Mouse (Mus musculus) liver, adult 2 months (tissue): ENCODE measurements around the gene Mrs2. TPM values are rescaled to one million over a fixed set of nuclear protein-coding genes. Genes with fewer than 3 reads are reported as not detected.
A peak's percentile ranks its signal among the peaks of the same experiment; 100 is the strongest.

Source experiments
- DNase-seq: peaks from one replicate; pipeline ENCODE4 v3.0.0-alpha.2; 2011; ENCODE audit warnings: low read depth, low spot score; ENCODE audit errors: extremely low read depth
- H3K27ac ChIP-seq: fragments of 200-500 bp; replicated peaks from 2 replicates; pipeline ENCODE4 v1.5.1; 2012; ENCODE audit warnings: low read depth, mild to moderate bottlenecking, control low read depth, inconsistent platforms, low read length; ENCODE audit not compliant: insufficient read depth
- H3K27me3 ChIP-seq: fragments of 200-500 bp; 2 replicates; pipeline ENCODE4 v1.6.1; 2012; ENCODE audit warnings: mild to moderate bottlenecking, moderate library complexity, low read length, inconsistent platforms; ENCODE audit not compliant: control insufficient read depth, insufficient read depth
- H3K36me3 ChIP-seq: fragments of 200-500 bp; 2 replicates; pipeline ENCODE4 v1.6.1; 2012; ENCODE audit warnings: low read length, inconsistent platforms; ENCODE audit not compliant: control insufficient read depth, insufficient read depth
- H3K4me1 ChIP-seq: fragments of 200-500 bp; 2 replicates; pipeline ENCODE4 v1.6.1; 2011; ENCODE audit warnings: low read length; ENCODE audit not compliant: control insufficient read depth, insufficient read depth
- H3K4me3 ChIP-seq: fragments of 200-500 bp; 2 replicates; pipeline ENCODE4 v1.5.1; 2011; ENCODE audit warnings: low read depth, mild to moderate bottlenecking, control low read depth, low read length, moderate library complexity; ENCODE audit not compliant: insufficient read depth
- H3K79me2 ChIP-seq: fragments of 200-500 bp; 2 replicates; pipeline ENCODE4 v1.6.1; 2012; ENCODE audit warnings: inconsistent platforms, mild to moderate bottlenecking, low read length, moderate library complexity; ENCODE audit not compliant: control insufficient read depth, insufficient read depth
- H3K9ac ChIP-seq: fragments of 200-500 bp; 2 replicates; pipeline ENCODE4 v1.6.1; 2012; ENCODE audit warnings: low read depth, mild to moderate bottlenecking, control low read depth, inconsistent platforms, low read length
- CTCF ChIP-seq: fragments of 200-500 bp; IDR thresholded peaks from 2 replicates; pipeline ENCODE4 v1.5.1; 2011; ENCODE audit warnings: low read depth, low read length, control low read depth
- POLR2A ChIP-seq: fragments of 200-500 bp; IDR thresholded peaks from 2 replicates; pipeline ENCODE4 v1.6.1; 2011; ENCODE audit warnings: low read length, control low read depth; ENCODE audit not compliant: insufficient read depth; ENCODE audit errors: extremely low read depth
- WGBS: fragments of 180-500 bp; shearing (Covaris S2); methylation state at CpG from one replicate; pipeline ENCODE4 v1.1.7; 2018; 5-methylcytosine and 5-hydroxymethylcytosine counted together
- polyA plus RNA-seq: library from polyadenylated mRNA; depleted of rRNA; stranded (reverse); fragments of >200 nt; gene quantifications from 2 replicates; pipeline ENCODE4 v1.2.3, GENCODE M21; 2012
- total RNA-seq: library from RNA; depleted of rRNA; stranded (reverse); fragments of >200 nt; gene quantifications from 2 replicates; pipeline ENCODE4 v1.2.3, GENCODE M21; 2014

Gene Mrs2
- total and polyA plus RNA-seq, 2 experiments, result 11.3 to 18.3 TPM

DNA sequence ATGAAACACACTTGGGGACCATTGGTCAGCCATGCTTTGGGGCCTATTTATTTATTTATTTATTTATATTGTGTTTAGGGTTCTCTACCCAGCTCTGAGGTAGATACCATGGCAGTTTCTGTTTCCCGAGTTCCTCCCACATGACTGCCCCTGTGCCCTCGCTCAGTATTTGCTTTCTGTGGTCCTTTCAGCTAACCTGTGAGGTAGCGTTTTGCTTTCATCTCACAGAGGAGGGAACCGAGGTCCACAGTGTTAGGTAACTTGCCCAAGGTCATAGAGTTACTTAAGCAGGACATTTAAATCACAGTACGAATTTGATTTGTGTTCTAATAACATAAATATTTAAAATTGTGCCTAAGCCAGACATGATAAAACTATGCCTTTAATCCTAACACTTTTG lies 73.0 kb downstream of the Mrs2 start:
- H3K36me3 ChIP-seq, result peaks cover 14% of the 10 kb centered on the region
- DNase-seq, result peak; percentile 90
- no peaks in the 10 kb centered on the region for H3K27me3 ChIP-seq
- peak overlapping the region; percentile 23 for H3K9ac ChIP-seq
- H3K27ac ChIP-seq, result peak overlapping the region; percentile 77
- whole genome bisulfite sequencing, result 24% methylated on average over 5 of the region's 5 CpGs
- no peak for TF ChIP-seq CTCF
- no peak for TF ChIP-seq POLR2A
- H3K79me2 ChIP-seq, result peaks cover 36% of the 10 kb centered on the region
- H3K4me1 ChIP-seq, result peaks cover 28% of the 10 kb centered on the region
- no peak overlapping the region; the same call in 1 of the 2 replicates for H3K4me3 ChIP-seq

DNA sequence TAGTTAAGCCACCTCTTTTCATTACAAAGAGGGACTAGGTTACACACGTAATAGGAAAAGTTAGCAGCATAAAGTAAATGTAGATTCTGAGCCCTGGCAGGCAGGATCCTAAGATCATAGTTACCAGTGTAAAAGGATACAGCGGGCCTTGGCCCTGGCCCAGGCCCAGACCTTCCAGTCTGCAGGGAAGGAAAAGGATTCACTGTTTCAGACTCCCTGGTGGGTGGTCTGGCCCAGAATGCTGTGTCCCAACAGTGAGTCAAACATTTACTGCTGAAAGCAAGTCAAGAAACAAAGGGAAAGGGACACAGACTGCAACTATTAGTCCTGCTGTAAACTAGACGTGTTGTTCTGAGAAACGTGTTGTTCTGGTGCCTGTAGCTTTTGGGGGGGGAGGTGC lies 74.6 kb downstream of the Mrs2 start:
- H3K9ac ChIP-seq, result peak overlapping the region; percentile 56
- peak; percentile 58 for DNase-seq
- H3K27ac ChIP-seq, result peak overlapping the region; percentile 86
- H3K36me3 ChIP-seq, result peaks cover 12% of the 10 kb centered on the region
- WGBS, result 11% methylated on average over 4 of the region's 4 CpGs
- H3K27me3 ChIP-seq, result no peaks in the 10 kb centered on the region
- peaks cover 23% of the 10 kb centered on the region for H3K4me1 ChIP-seq
- H3K79me2 ChIP-seq, result peaks cover 24% of the 10 kb centered on the region; the same call in 1 of the 2 replicates
- peak overlapping the region; percentile 53 for H3K4me3 ChIP-seq
- TF ChIP-seq POLR2A, result no peak
- no peak for TF ChIP-seq CTCF

DNA sequence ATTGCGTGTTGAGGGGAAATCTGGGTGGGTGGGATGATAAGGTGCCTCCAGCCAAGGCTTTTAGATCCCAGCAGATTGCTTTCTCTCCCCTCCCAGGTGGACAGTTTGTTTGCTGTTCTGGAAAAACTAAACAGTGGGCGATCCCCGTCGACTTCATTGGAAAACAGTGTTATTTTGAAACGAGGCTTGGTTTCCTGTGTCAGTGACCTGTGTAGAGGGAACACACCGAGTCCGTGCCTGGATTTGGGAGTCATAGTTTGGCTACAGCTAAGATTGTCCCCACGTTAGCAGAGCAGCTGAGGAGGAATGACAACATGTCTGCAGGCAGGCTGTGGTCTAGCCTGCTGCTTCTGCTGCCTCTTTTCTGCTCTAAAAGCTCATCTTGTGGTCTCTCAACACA lies 76.9 kb downstream of the Mrs2 start:
- Histone ChIP-seq H3K79me2 (peaks cover 13% of the 10 kb centered on the region; the same call in 1 of the 2 replicates), H3K27me3 (no peaks in the 10 kb centered on the region), H3K4me3 (peak overlapping the region; percentile 75), H3K27ac (peak overlapping the region; percentile 99), H3K9ac (peak overlapping the region; percentile 95), H3K4me1 (peaks cover 9% of the 10 kb centered on the region; the same call in 1 of the 2 replicates), H3K36me3 (peaks cover 3% of the 10 kb centered on the region; the same call in 1 of the 2 replicates)
- DNase-seq, result peak; percentile 92
- TF ChIP-seq CTCF (no peak), POLR2A (peak; percentile 57; the same call in 1 of the 2 replicates)
- 9% methylated on average over 8 of the region's 8 CpGs for WGBS

DNA sequence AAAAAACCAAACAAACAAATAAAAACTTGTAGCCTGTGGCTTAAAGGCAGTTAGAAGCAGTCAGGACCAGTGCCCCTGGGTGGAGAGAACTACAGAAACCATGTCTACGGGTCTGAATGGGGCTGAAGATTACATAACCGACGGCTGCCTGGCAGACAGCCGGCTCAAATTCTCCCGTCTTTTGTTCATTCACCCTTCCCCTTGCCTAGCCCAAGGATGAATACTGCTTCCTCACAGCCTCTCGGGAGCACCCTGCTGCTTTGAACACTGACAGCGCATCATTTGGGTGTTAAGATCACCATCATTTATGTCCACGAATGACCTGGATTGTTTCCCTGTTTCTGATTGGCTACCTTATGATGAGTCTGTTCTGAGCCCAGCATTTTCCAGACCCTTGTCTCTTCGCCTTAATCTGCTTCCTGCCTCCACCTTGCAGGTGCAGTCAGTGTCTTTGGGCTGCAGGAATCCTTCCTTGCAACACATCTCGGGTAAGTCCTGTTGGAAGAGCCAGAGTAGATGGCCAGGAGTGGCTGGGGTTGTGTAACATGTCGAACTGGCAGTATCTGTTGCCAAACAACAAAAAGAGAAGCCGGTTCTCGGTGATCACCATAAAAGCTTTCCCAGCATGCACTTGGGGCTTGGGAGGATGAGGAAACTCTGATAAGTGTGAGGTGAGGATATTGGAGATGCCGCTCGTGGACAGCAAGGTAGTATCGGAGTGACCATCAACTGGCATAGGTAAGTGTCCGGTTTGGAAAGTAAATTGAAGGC lies 77.5 kb downstream of the Mrs2 start, which contains the start of gene Gpld1:
TSS of gene Gpld1 (plus strand) at position 641 of the 771 bp plus-strand sequence.
- Histone ChIP-seq H3K27me3 (no peaks in the 10 kb centered on the region), H3K4me1 (peaks cover 8% of the 10 kb centered on the region; the same call in 1 of the 2 replicates), H3K9ac (peak within 1 kb of the TSS; percentile 95), H3K27ac (peak within 1 kb of the TSS; percentile 99), H3K79me2 (peaks cover 11% of the 10 kb centered on the region; the same call in 1 of the 2 replicates), H3K4me3 (peak within 1 kb of the TSS; percentile 75), H3K36me3 (no peaks in the 10 kb centered on the region)
- 18% methylated on average over 17 of the region's 17 CpGs for WGBS
- DNase-seq, result peak; percentile 95
- TF ChIP-seq CTCF (no peak), POLR2A (no peak)

DNA sequence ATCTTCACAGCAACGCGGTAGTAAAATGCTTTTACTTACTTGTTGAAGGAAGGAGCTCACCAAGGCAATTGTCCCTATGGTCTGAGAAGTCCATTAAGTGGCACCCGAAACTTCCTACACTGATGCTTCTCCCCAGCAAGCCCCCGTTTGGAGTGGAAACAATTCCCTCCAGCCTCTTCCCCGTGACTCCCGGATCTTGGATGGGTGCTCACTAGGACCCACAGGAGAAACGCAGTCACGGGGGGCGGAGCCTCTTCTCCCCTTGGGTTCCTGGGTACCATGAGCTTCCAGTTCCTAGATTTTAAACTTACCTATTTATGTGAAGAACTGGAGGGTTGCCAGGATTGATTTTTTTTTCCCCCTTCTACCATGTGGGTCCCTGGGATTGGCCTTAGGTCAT lies 80.7 kb downstream of the Mrs2 start:
- Histone ChIP-seq H3K9ac (no peak overlapping the region), H3K4me3 (no peak overlapping the region), H3K36me3 (no peaks in the 10 kb centered on the region), H3K79me2 (peaks cover 25% of the 10 kb centered on the region; the same call in 1 of the 2 replicates), H3K4me1 (peaks cover 16% of the 10 kb centered on the region), H3K27ac (no peak overlapping the region), H3K27me3 (no peaks in the 10 kb centered on the region)
- no peak for DNase-seq
- WGBS, result 89% methylated on average over 9 of the region's 9 CpGs
- no peak for TF ChIP-seq POLR2A
- TF ChIP-seq CTCF, result no peak
